Mouse (Mus musculus): ENCODE measurements around the gene Klhl13. TPM values are rescaled to one million over a fixed set of nuclear protein-coding genes. Genes with fewer than 3 reads are reported as not detected.

Klhl13 gene
- polyA plus RNA-seq (2011; ENCODE audit: insufficient read depth, insufficient read length, low read depth, missing spikeins): 383 and 407 TPM in 2 replicates

DNA sequence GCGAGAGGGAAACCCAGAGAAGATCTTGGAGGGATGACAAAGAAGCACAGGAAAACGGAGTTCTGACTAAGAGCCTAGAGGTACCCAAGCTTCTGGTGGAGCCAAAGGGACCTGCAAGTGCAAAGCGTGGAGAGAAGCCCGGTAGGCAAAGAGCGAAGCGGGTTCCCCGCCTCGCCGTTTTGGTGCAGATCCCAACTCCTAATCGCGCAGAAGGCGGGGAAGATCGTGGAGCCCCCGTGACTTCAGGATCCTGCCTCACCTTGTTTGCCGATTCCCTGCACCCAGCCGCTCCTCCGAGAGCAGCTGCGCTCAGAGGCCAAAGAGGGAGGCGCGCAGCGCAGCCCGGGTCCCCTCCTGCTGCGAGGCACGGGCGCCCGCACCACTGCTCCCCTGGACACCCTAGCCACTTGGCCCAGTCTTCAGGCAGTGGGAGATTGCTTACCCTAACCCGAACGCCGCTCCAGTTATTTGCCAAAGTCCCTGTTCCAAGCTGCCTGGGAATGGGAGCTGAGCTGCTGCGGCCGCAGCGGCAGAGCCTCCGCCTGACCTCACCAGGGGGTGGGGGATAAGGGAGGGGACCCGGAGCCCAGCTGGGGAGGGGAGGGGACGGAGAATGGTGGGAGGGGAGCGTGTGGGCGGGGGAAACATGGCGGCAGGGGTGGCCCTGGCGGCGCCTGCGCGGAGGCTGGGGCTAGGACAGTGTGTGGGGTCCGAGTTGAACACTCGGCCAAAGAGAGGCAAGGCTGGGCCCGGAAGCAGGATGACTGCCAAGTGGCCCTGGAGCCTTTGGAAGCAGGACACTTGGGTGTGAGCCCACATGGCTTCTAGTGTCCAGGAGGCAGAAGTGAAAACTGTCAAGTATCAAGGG lies at the start of gene Klhl13:
Klhl13 (minus strand) TSS at position 569 of the 868 bp plus-strand sequence.
- Histone ChIP-seq H3K9ac (ENCODE audit: low read depth, poor library complexity, severe bottlenecking) (peak within 1 kb of the TSS; percentile 37), H3K36me3 (ENCODE audit: control insufficient read depth, insufficient read depth, low read length, poor library complexity, severe bottlenecking) (no peaks in the 10 kb centered on the region), H3K27me3 (ENCODE audit: control insufficient read depth, insufficient read depth, low read length, poor library complexity, severe bottlenecking) (no peaks in the 10 kb centered on the region), H3K4me3 (ENCODE audit: low read depth, low read length) (peak within 1 kb of the TSS; percentile 83), H3K4me1 (ENCODE audit: control insufficient read depth, insufficient read depth, low read length) (no peaks in the 10 kb centered on the region), H3K9me3 (replicated peaks; ENCODE audit: control insufficient read depth, insufficient read depth, low read length, poor library complexity, severe bottlenecking) (no peaks in the 10 kb centered on the region), H3K27ac (ENCODE audit: insufficient read depth, low read length) (no peak within 1 kb of the TSS)
- TF ChIP-seq POLR2A (IDR thresholded peaks at IDR 0.05; ENCODE audit: insufficient read depth, low read length) (peak; percentile 52), CTCF (IDR thresholded peaks at IDR 0.05; ENCODE audit: low read depth, low read length) (no peak), EP300 (IDR thresholded peaks at IDR 0.05; ENCODE audit: insufficient read depth, low read depth, low read length) (no peak)

- no peak overlapping the region for H3K4me3 ChIP-seq (ENCODE audit: low read depth, low read length)
- no peaks in the 10 kb centered on the region for H3K27me3 ChIP-seq (ENCODE audit: control insufficient read depth, insufficient read depth, low read length, poor library complexity, severe bottlenecking)
- H3K9me3 ChIP-seq (replicated peaks; ENCODE audit: control insufficient read depth, insufficient read depth, low read length, poor library complexity, severe bottlenecking): no peaks in the 10 kb centered on the region
- no peak overlapping the region for H3K27ac ChIP-seq (ENCODE audit: insufficient read depth, low read length)
- H3K9ac ChIP-seq (ENCODE audit: low read depth, poor library complexity, severe bottlenecking): no peak overlapping the region
- no peaks in the 10 kb centered on the region for H3K4me1 ChIP-seq (ENCODE audit: control insufficient read depth, insufficient read depth, low read length)
- no peak for TF ChIP-seq POLR2A (IDR thresholded peaks at IDR 0.05; ENCODE audit: insufficient read depth, low read length)
- TF ChIP-seq CTCF (IDR thresholded peaks at IDR 0.05; ENCODE audit: low read depth, low read length): no peak
- TF ChIP-seq EP300 (IDR thresholded peaks at IDR 0.05; ENCODE audit: insufficient read depth, low read depth, low read length): no peak
- no peaks in the 10 kb centered on the region for H3K36me3 ChIP-seq (ENCODE audit: control insufficient read depth, insufficient read depth, low read length, poor library complexity, severe bottlenecking)
Observed at GRCm38 (mm10) chrX:23409296-23410149, 44.6 kb upstream of the Klhl13 start.

DNA sequence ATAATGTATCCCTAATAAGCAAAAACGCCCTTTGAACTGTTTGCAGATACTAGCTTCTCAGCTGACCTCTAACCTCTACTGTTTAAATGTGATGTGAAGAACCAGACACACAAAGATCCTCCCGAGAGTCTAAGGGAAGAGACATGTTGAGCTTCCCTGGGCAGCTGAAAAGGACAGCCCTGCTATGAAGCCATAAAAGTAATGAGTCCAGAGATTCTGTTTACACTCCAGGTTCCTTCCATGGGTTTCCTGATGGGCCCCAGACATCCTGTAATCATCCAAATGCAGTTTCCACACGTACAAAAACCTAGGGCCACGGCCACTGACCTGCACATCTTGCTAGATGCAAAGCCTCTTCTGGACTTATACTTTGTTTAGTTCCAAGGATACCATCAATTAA lies 23.8 kb upstream of the Klhl13 start:
- no peak for TF ChIP-seq CTCF (IDR thresholded peaks at IDR 0.05; ENCODE audit: low read depth, low read length)
- TF ChIP-seq EP300 (IDR thresholded peaks at IDR 0.05; ENCODE audit: insufficient read depth, low read depth, low read length): no peak
- no peak for TF ChIP-seq POLR2A (IDR thresholded peaks at IDR 0.05; ENCODE audit: insufficient read depth, low read length)
- H3K4me3 ChIP-seq (ENCODE audit: low read depth, low read length): no peak overlapping the region
- no peaks in the 10 kb centered on the region for H3K9me3 ChIP-seq (replicated peaks; ENCODE audit: control insufficient read depth, insufficient read depth, low read length, poor library complexity, severe bottlenecking)
- H3K4me1 ChIP-seq (ENCODE audit: control insufficient read depth, insufficient read depth, low read length): no peaks in the 10 kb centered on the region
- no peak overlapping the region for H3K27ac ChIP-seq (ENCODE audit: insufficient read depth, low read length)
- no peaks in the 10 kb centered on the region for H3K27me3 ChIP-seq (ENCODE audit: control insufficient read depth, insufficient read depth, low read length, poor library complexity, severe bottlenecking)
- no peaks in the 10 kb centered on the region for H3K36me3 ChIP-seq (ENCODE audit: control insufficient read depth, insufficient read depth, low read length, poor library complexity, severe bottlenecking)
- H3K9ac ChIP-seq (ENCODE audit: low read depth, poor library complexity, severe bottlenecking): no peak overlapping the region

GRCm38 (mm10) chrX:23363441-23363840 lies 1.4 kb downstream of the Klhl13 start:
- H3K9me3 ChIP-seq (replicated peaks; ENCODE audit: control insufficient read depth, insufficient read depth, low read length, poor library complexity, severe bottlenecking): no peaks in the 10 kb centered on the region
- no peaks in the 10 kb centered on the region for H3K27me3 ChIP-seq (ENCODE audit: control insufficient read depth, insufficient read depth, low read length, poor library complexity, severe bottlenecking)
- H3K36me3 ChIP-seq (ENCODE audit: control insufficient read depth, insufficient read depth, low read length, poor library complexity, severe bottlenecking): peaks cover 5% of the 10 kb centered on the region
- no peaks in the 10 kb centered on the region for H3K4me1 ChIP-seq (ENCODE audit: control insufficient read depth, insufficient read depth, low read length)
- TF ChIP-seq CTCF (IDR thresholded peaks at IDR 0.05; ENCODE audit: low read depth, low read length) (no peak), POLR2A (IDR thresholded peaks at IDR 0.05; ENCODE audit: insufficient read depth, low read length) (no peak)
- no peak overlapping the region for H3K4me3 ChIP-seq (ENCODE audit: low read depth, low read length)
- no peak overlapping the region for H3K27ac ChIP-seq (ENCODE audit: insufficient read depth, low read length)
- no peak overlapping the region; the same call in 1 of the 2 replicates for H3K9ac ChIP-seq (ENCODE audit: low read depth, poor library complexity, severe bottlenecking)

GRCm38 (mm10) chrX:23360446-23360845 lies 4.4 kb downstream of the Klhl13 start:
- H3K9ac ChIP-seq (ENCODE audit: low read depth, poor library complexity, severe bottlenecking): 0 out of 2 replicates have a peak overlapping the region, but pooled peaks have one; percentile 74
- H3K36me3 ChIP-seq (ENCODE audit: control insufficient read depth, insufficient read depth, low read length, poor library complexity, severe bottlenecking): peaks cover 8% of the 10 kb centered on the region
- no peaks in the 10 kb centered on the region for H3K27me3 ChIP-seq (ENCODE audit: control insufficient read depth, insufficient read depth, low read length, poor library complexity, severe bottlenecking)
- TF ChIP-seq EP300 (IDR thresholded peaks at IDR 0.05; ENCODE audit: insufficient read depth, low read depth, low read length) (peak; percentile 44; the same call in 1 of the 2 replicates), POLR2A (IDR thresholded peaks at IDR 0.05; ENCODE audit: insufficient read depth, low read length) (no peak), CTCF (IDR thresholded peaks at IDR 0.05; ENCODE audit: low read depth, low read length) (no peak)
- no peaks in the 10 kb centered on the region for H3K4me1 ChIP-seq (ENCODE audit: control insufficient read depth, insufficient read depth, low read length)
- no peaks in the 10 kb centered on the region for H3K9me3 ChIP-seq (replicated peaks; ENCODE audit: control insufficient read depth, insufficient read depth, low read length, poor library complexity, severe bottlenecking)
- no peak overlapping the region for H3K27ac ChIP-seq (ENCODE audit: insufficient read depth, low read length)
- H3K4me3 ChIP-seq (ENCODE audit: low read depth, low read length): peak overlapping the region; percentile 24
